Mouse (Mus musculus): Measurements from ENCODE around the gene C9. TPM values are rescaled to one million over a fixed set of nuclear protein-coding genes. Genes with fewer than 3 reads are reported as not detected.

Gene C9
- total RNA-seq (2012; rRNA removed): not detected in 2 replicates

GRCm38 (mm10) chr15:6445135-6445534 lies at the start of gene C9:
TSS of gene C9 (plus strand) at chr15:6445327.
- no peaks in the 10 kb centered on the region for H3K4me1 ChIP-seq (ENCODE audit: control insufficient read depth in 2 of 2, insufficient read depth in 2 of 2, low read length in 2 of 2, poor library complexity in 1 of 2)
- H3K27ac ChIP-seq (ENCODE audit: insufficient read depth, low read depth, low read length, poor library complexity, severe bottlenecking): no peak within 1 kb of the TSS
- no peak for DNase-seq (ENCODE audit: low read depth, low spot score)
- TF ChIP-seq MAFK (IDR thresholded peaks at IDR 0.05; ENCODE audit: insufficient read depth, low read depth, low read length) (no peak), CHD2 (IDR thresholded peaks at IDR 0.05; ENCODE audit: low read depth, low read length) (no peak), ZC3H11A (IDR thresholded peaks at IDR 0.05; ENCODE audit: borderline replicate concordance, low read depth, low read length) (no peak), ZNF384 (IDR thresholded peaks at IDR 0.05; ENCODE audit: low read depth, low read length) (no peak), HCFC1 (IDR thresholded peaks at IDR 0.05; ENCODE audit: borderline replicate concordance, insufficient read depth, low read length) (no peak)
- no peak within 1 kb of the TSS for H3K9ac ChIP-seq (ENCODE audit: insufficient read depth, low read depth, low read length, poor library complexity, severe bottlenecking)
- H3K36me3 ChIP-seq (ENCODE audit: control insufficient read depth, insufficient read depth, low read length, poor library complexity, severe bottlenecking): no peaks in the 10 kb centered on the region
- no peak within 1 kb of the TSS for H3K4me3 ChIP-seq (ENCODE audit: insufficient read depth in 1 of 2, low read depth in 1 of 2, low read length in 2 of 2, poor library complexity in 1 of 2, severe bottlenecking in 1 of 2)
- H3K9me3 ChIP-seq (ENCODE audit: control insufficient read depth, insufficient read depth, low read depth, low read length): no peaks in the 10 kb centered on the region
- in situ Hi-C loops (cut with MboI; ENCODE audit: low sequenced_read_pairs in 2 of 2, unreplicated experiment in 2 of 2): no loop called here

DNA sequence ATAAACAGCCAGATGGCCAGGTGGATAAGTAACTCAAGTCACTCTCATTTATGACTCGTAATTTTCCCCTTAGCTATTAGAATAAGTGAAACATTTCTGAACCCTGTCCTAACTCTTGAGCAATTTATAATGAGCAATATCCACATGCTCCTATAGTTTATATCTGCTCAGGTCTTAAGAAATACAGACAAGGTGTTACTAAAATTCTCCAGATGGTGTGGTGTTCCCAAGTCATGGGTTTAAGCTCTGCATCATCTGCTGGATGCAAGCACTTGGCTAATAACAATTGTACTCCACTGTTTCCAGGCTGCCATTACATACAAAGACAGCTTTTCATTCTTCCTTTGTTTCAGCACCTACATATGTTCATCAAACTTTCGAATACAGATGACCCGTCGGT lies 46.9 kb upstream of the C9 start:
- no peak overlapping the region for H3K27ac ChIP-seq (ENCODE audit: insufficient read depth, low read depth, low read length, poor library complexity, severe bottlenecking)
- H3K9me3 ChIP-seq (ENCODE audit: control insufficient read depth, insufficient read depth, low read depth, low read length): no peaks in the 10 kb centered on the region
- in situ Hi-C loops (cut with MboI; ENCODE audit: low sequenced_read_pairs in 2 of 2, unreplicated experiment in 2 of 2): no loop called here
- H3K36me3 ChIP-seq (ENCODE audit: control insufficient read depth, insufficient read depth, low read length, poor library complexity, severe bottlenecking): no peaks in the 10 kb centered on the region
- TF ChIP-seq ZNF384 (IDR thresholded peaks at IDR 0.05; ENCODE audit: low read depth, low read length): no peak
- no peak for TF ChIP-seq HCFC1 (IDR thresholded peaks at IDR 0.05; ENCODE audit: borderline replicate concordance, insufficient read depth, low read length)
- TF ChIP-seq ZC3H11A (IDR thresholded peaks at IDR 0.05; ENCODE audit: borderline replicate concordance, low read depth, low read length): no peak
- TF ChIP-seq MAFK (IDR thresholded peaks at IDR 0.05; ENCODE audit: insufficient read depth, low read depth, low read length): no peak
- TF ChIP-seq CHD2 (IDR thresholded peaks at IDR 0.05; ENCODE audit: low read depth, low read length): no peak
- no peak for DNase-seq (ENCODE audit: low read depth, low spot score)
- no peak overlapping the region for H3K4me3 ChIP-seq (ENCODE audit: insufficient read depth in 1 of 2, low read depth in 1 of 2, low read length in 2 of 2, poor library complexity in 1 of 2, severe bottlenecking in 1 of 2)
- H3K4me1 ChIP-seq (ENCODE audit: control insufficient read depth in 2 of 2, insufficient read depth in 2 of 2, low read length in 2 of 2, poor library complexity in 1 of 2): no peaks in the 10 kb centered on the region
- no peak overlapping the region for H3K9ac ChIP-seq (ENCODE audit: insufficient read depth, low read depth, low read length, poor library complexity, severe bottlenecking)

DNA sequence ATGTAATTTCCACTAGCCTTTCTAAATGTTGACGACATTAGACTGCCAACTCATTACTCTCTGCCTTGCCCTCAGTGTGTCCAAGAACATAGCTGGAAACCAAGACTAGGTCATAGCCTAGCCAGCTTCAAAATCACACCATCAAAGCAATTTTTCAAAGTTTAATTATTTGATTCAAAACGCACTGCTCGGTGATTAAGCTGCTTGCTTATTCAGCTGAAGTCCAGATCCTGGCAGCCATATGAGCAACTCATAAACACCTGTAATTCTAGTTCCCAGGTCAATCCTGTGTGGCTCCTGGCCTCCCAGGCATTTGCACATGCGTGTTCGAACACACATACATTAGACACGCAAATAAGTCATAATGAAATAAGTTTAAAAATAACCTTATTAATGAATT lies 46.2 kb upstream of the C9 start:
- no peaks in the 10 kb centered on the region for H3K4me1 ChIP-seq (ENCODE audit: control insufficient read depth in 2 of 2, insufficient read depth in 2 of 2, low read length in 2 of 2, poor library complexity in 1 of 2)
- H3K9ac ChIP-seq (ENCODE audit: insufficient read depth, low read depth, low read length, poor library complexity, severe bottlenecking): no peak overlapping the region
- TF ChIP-seq MAFK (IDR thresholded peaks at IDR 0.05; ENCODE audit: insufficient read depth, low read depth, low read length) (no peak), ZC3H11A (IDR thresholded peaks at IDR 0.05; ENCODE audit: borderline replicate concordance, low read depth, low read length) (no peak), HCFC1 (IDR thresholded peaks at IDR 0.05; ENCODE audit: borderline replicate concordance, insufficient read depth, low read length) (no peak)
- H3K9me3 ChIP-seq (ENCODE audit: control insufficient read depth, insufficient read depth, low read depth, low read length): no peaks in the 10 kb centered on the region
- H3K4me3 ChIP-seq (ENCODE audit: insufficient read depth in 1 of 2, low read depth in 1 of 2, low read length in 2 of 2, poor library complexity in 1 of 2, severe bottlenecking in 1 of 2): no peak overlapping the region
- H3K27ac ChIP-seq (ENCODE audit: insufficient read depth, low read depth, low read length, poor library complexity, severe bottlenecking): no peak overlapping the region
- in situ Hi-C loops (cut with MboI; ENCODE audit: low sequenced_read_pairs in 2 of 2, unreplicated experiment in 2 of 2): no loop called here
- DNase-seq (ENCODE audit: low read depth, low spot score): no peak
- no peaks in the 10 kb centered on the region for H3K36me3 ChIP-seq (ENCODE audit: control insufficient read depth, insufficient read depth, low read length, poor library complexity, severe bottlenecking)

DNA sequence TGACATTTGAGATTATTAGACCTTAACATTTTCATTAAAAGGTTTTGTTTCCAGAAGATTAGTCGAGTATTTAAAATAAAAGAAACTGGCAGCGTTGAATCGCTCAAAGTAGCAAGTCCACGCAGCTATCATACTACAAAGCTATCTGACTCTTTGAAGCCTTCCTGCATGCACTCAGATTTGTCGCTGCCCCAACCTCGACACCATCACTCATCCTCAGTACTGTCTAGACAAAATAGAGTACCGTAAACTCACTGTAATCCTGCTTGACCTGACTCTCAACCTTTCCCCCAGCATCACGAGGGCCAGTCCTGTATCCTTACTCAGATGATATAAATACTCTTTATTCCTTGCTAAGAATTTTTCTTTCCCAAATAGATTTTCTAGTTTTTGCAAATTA lies 45.0 kb upstream of the C9 start:
- DNase-seq (ENCODE audit: low read depth, low spot score): no peak
- Histone ChIP-seq H3K9ac (ENCODE audit: insufficient read depth, low read depth, low read length, poor library complexity, severe bottlenecking) (no peak overlapping the region), H3K36me3 (ENCODE audit: control insufficient read depth, insufficient read depth, low read length, poor library complexity, severe bottlenecking) (no peaks in the 10 kb centered on the region), H3K27ac (ENCODE audit: insufficient read depth, low read depth, low read length, poor library complexity, severe bottlenecking) (no peak overlapping the region), H3K4me3 (ENCODE audit: insufficient read depth in 1 of 2, low read depth in 1 of 2, low read length in 2 of 2, poor library complexity in 1 of 2, severe bottlenecking in 1 of 2) (no peak overlapping the region), H3K4me1 (ENCODE audit: control insufficient read depth in 2 of 2, insufficient read depth in 2 of 2, low read length in 2 of 2, poor library complexity in 1 of 2) (no peaks in the 10 kb centered on the region), H3K9me3 (ENCODE audit: control insufficient read depth, insufficient read depth, low read depth, low read length) (no peaks in the 10 kb centered on the region)
- TF ChIP-seq HCFC1 (IDR thresholded peaks at IDR 0.05; ENCODE audit: borderline replicate concordance, insufficient read depth, low read length): no peak
- no peak for TF ChIP-seq MAFK (IDR thresholded peaks at IDR 0.05; ENCODE audit: insufficient read depth, low read depth, low read length)
- no peak for TF ChIP-seq CHD2 (IDR thresholded peaks at IDR 0.05; ENCODE audit: low read depth, low read length)
- no peak for TF ChIP-seq ZC3H11A (IDR thresholded peaks at IDR 0.05; ENCODE audit: borderline replicate concordance, low read depth, low read length)
- no peak for TF ChIP-seq ZNF384 (IDR thresholded peaks at IDR 0.05; ENCODE audit: low read depth, low read length)
- in situ Hi-C loops (cut with MboI; ENCODE audit: low sequenced_read_pairs in 2 of 2, unreplicated experiment in 2 of 2): no loop called here

GRCm38 (mm10) chr15:6402433-6402832 lies 42.7 kb upstream of the C9 start:
- no peaks in the 10 kb centered on the region for H3K9me3 ChIP-seq (ENCODE audit: control insufficient read depth, insufficient read depth, low read depth, low read length)
- no peak overlapping the region for H3K27ac ChIP-seq (ENCODE audit: insufficient read depth, low read depth, low read length, poor library complexity, severe bottlenecking)
- H3K4me3 ChIP-seq (ENCODE audit: insufficient read depth in 1 of 2, low read depth in 1 of 2, low read length in 2 of 2, poor library complexity in 1 of 2, severe bottlenecking in 1 of 2): no peak overlapping the region
- in situ Hi-C loops (cut with MboI; ENCODE audit: low sequenced_read_pairs in 2 of 2, unreplicated experiment in 2 of 2): no loop called here
- TF ChIP-seq MAFK (IDR thresholded peaks at IDR 0.05; ENCODE audit: insufficient read depth, low read depth, low read length) (no peak), ZNF384 (IDR thresholded peaks at IDR 0.05; ENCODE audit: low read depth, low read length) (no peak), ZC3H11A (IDR thresholded peaks at IDR 0.05; ENCODE audit: borderline replicate concordance, low read depth, low read length) (no peak), HCFC1 (IDR thresholded peaks at IDR 0.05; ENCODE audit: borderline replicate concordance, insufficient read depth, low read length) (no peak), CHD2 (IDR thresholded peaks at IDR 0.05; ENCODE audit: low read depth, low read length) (no peak)
- DNase-seq (ENCODE audit: low read depth, low spot score): no peak
- H3K36me3 ChIP-seq (ENCODE audit: control insufficient read depth, insufficient read depth, low read length, poor library complexity, severe bottlenecking): no peaks in the 10 kb centered on the region
- H3K9ac ChIP-seq (ENCODE audit: insufficient read depth, low read depth, low read length, poor library complexity, severe bottlenecking): no peak overlapping the region
- no peaks in the 10 kb centered on the region for H3K4me1 ChIP-seq (ENCODE audit: control insufficient read depth in 2 of 2, insufficient read depth in 2 of 2, low read length in 2 of 2, poor library complexity in 1 of 2)
